In the genomic region with DNA sequence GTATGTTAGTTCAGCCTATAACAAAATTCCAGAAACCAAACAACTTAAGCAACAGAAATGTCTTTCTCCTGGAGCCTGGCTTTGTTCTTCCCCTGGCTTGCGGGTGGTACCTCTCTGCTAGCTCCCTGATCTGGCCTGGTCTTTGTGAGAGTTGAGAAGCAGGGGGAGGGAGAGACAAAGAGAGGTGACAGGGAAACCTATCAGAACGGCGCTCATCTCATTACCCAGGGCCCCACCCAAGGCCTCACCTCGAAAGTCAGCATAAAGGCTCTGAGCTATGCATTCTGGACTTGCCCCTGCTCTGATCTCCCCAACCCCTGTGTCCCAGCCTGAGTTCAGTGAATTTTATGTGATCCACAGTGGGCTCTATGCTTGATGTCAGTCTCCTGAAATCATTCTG, we compare ENCODE assay signal across 29 mouse cellular contexts. TPM values are rescaled to one million over a fixed set of nuclear protein-coding genes. Genes with fewer than 3 reads are reported as not detected.
"Had no signal": no experiment of that assay in that cellular context is flagged by ENCODE, and none has a peak within 500 bp of the region (broad histone marks: within the 10 kb centered on the region; RNA-seq: fewer than 3 reads in every experiment).

No protein-coding gene starts in this region.

- H3K27me3 ChIP-seq: heart, embryonic 15.5 days; hindbrain, embryonic 15.5 days; kidney, embryonic 15.5 days; limb, embryonic 12.5 days; liver, embryonic 13.5 days had no signal

- DNase-seq: gastrocnemius, postnatal 14 days; gastrocnemius, postnatal 36 days; heart, adult 11 months; heart, adult 2 months; heart, postnatal 14 days; heart, postnatal 36 days; kidney, adult 11 months; kidney, adult 2 months; kidney, adult 9 months; kidney, postnatal 14 days; kidney, postnatal 36 days; layer of hippocampus, adult 9-11 months; layer of hippocampus, postnatal 36 days; left cerebral cortex, postnatal 4 days; liver; liver, embryonic 13.5 days had no signal

- H3K9ac ChIP-seq: heart, embryonic 13.5 days; heart, embryonic 15.5 days; hindbrain, embryonic 15.5 days; kidney, embryonic 15.5 days; limb, embryonic 12.5 days; liver, embryonic 13.5 days had no signal

- ATAC-seq: hindbrain, postnatal 0 days; intestine, embryonic 16.5 days had no signal

- H3K4me3 ChIP-seq: heart, adult 2 months; heart, embryonic 13.5 days; heart, embryonic 15.5 days; hindbrain, embryonic 12.5 days; hindbrain, embryonic 15.5 days; kidney, embryonic 15.5 days; limb, embryonic 12.5 days; liver, embryonic 13.5 days had no signal

- H3K27ac ChIP-seq: heart, adult 2 months; heart, embryonic 13.5 days; heart, embryonic 15.5 days; hindbrain, embryonic 12.5 days; hindbrain, embryonic 15.5 days; hindbrain, postnatal 0 days; kidney, embryonic 15.5 days; kidney, postnatal 0 days; limb, embryonic 12.5 days; liver, embryonic 13.5 days had no signal

- H3K4me1 ChIP-seq: heart, embryonic 15.5 days; hindbrain, embryonic 15.5 days; kidney, embryonic 15.5 days; limb, embryonic 12.5 days; liver, embryonic 13.5 days had no signal

- H3K36me3 ChIP-seq: heart, embryonic 13.5 days; heart, embryonic 15.5 days; hindbrain, embryonic 12.5 days; hindbrain, embryonic 15.5 days; kidney, embryonic 15.5 days; limb, embryonic 12.5 days; liver, embryonic 13.5 days had no signal

- H3K9me3 ChIP-seq: heart, embryonic 13.5 days; heart, embryonic 15.5 days; hindbrain, embryonic 12.5 days; hindbrain, embryonic 15.5 days; kidney, embryonic 15.5 days; limb, embryonic 12.5 days; liver, embryonic 13.5 days had no signal

- H3K4me2 ChIP-seq: heart, embryonic 11.5 days; heart, embryonic 13.5 days; heart, embryonic 15.5 days; hindbrain, embryonic 12.5 days; hindbrain, embryonic 15.5 days; kidney, embryonic 15.5 days; limb, embryonic 12.5 days; liver, embryonic 11.5 days; liver, embryonic 13.5 days had no signal

RNA-seq across cellular contexts. Expression of gene Gal, which starts 20.3 kb away (rescaled TPM):
- total RNA-seq: heart, adult 2 months; heart, postnatal 14 days; heart, postnatal 36 days; hematopoietic stem cell, adult 5-6 weeks; left cerebral cortex, adult 18-20 months had no signal
- polyA plus RNA-seq: liver, embryonic 13.5 days had no signal
